Mouse (Mus musculus) bone marrow macrophage, adult 2 months (primary cell): ENCODE results near the gene Metap1.

Source experiments
- CTCF ChIP-seq: IDR thresholded peaks from 2 replicates; pipeline ENCODE4 v1.5.1; 2012; ENCODE audit warnings: low read depth, mild to moderate bottlenecking, low read length, moderate library complexity
- POLR2A ChIP-seq: IDR thresholded peaks from 2 replicates; pipeline ENCODE4 v1.6.1; 2012; ENCODE audit warnings: mild to moderate bottlenecking, low read depth, low read length, borderline replicate concordance

GRCm38 (mm10) chr3:138532764-138533163 is 43.4 kb upstream of the Metap1 start:
- TF ChIP-seq POLR2A = no peak
- TF ChIP-seq CTCF = no peak
